Mouse (Mus musculus) kidney, postnatal 0 days (tissue): ENCODE results near the gene Zdhhc22. TPM values are rescaled to one million over a fixed set of nuclear protein-coding genes. Genes with fewer than 3 reads are reported as not detected.

Source experiments
- ATAC-seq: fragments of 200-750 bp; cut with Nextera tagmentation; replicated peaks from 2 replicates; pipeline ENCODE4 v1.8.0; 2017; ENCODE audit warnings: low read depth, moderate number of reproducible peaks, moderate TSS enrichment, moderate library complexity; ENCODE audit not compliant: low FRiP score
- DNase-seq: peaks from one replicate; pipeline ENCODE4 v3.0.0-alpha.2; 2016; ENCODE audit warnings: low spot score
- H3K27ac ChIP-seq: fragments of 300-500 bp; sonication (generic); 2 replicates; pipeline ENCODE4 v1.5.1; 2014; ENCODE audit warnings: mild to moderate bottlenecking
- H3K27me3 ChIP-seq: fragments of 300-500 bp; sonication (generic); 2 replicates; pipeline ENCODE4 v1.6.1; 2014; ENCODE audit warnings: low read length, mixed read lengths; ENCODE audit not compliant: insufficient read depth
- H3K36me3 ChIP-seq: fragments of 300-500 bp; sonication (generic); 2 replicates; pipeline ENCODE4 v1.6.1; 2014; ENCODE audit warnings: low read length, mixed read lengths; ENCODE audit not compliant: insufficient read depth
- H3K4me1 ChIP-seq: fragments of 300-500 bp; sonication (generic); replicated peaks from 2 replicates; pipeline ENCODE4 v1.6.1; 2014; ENCODE audit warnings: antibody characterized with exemption, low read length, mixed read lengths; ENCODE audit not compliant: insufficient read depth
- H3K4me2 ChIP-seq: fragments of 300-500 bp; sonication (generic); 2 replicates; pipeline ENCODE4 v1.6.1; 2014; ENCODE audit warnings: mild to moderate bottlenecking, low read length, moderate library complexity, mixed read lengths
- H3K4me3 ChIP-seq: fragments of 300-500 bp; sonication (generic); replicated peaks from 2 replicates; pipeline ENCODE4 v1.5.1; 2014; ENCODE audit warnings: low read depth, low read length
- H3K9ac ChIP-seq: fragments of 300-500 bp; sonication (generic); 2 replicates; pipeline ENCODE4 v1.6.1; 2014; ENCODE audit warnings: low read depth, low read length
- H3K9me3 ChIP-seq: fragments of 300-500 bp; sonication (generic); replicated peaks from 2 replicates; pipeline ENCODE4 v1.6.1; 2016; ENCODE audit warnings: low read length, inconsistent platforms, mixed read lengths
- CTCF ChIP-seq: IDR thresholded peaks from 2 replicates; pipeline ENCODE4 v1.5.1; 2016; ENCODE audit warnings: antibody characterized with exemption, low read depth, mild to moderate bottlenecking, moderate library complexity
- WGBS: fragments of 180-500 bp; shearing (Covaris S2); extraction: QIAGEN DNeasy Blood & Tissue Kit; methylation state at CpG from one replicate; pipeline ENCODE4 v1.1.7; 2014; 5-methylcytosine and 5-hydroxymethylcytosine counted together
- polyA plus RNA-seq: library from polyadenylated mRNA; unstranded; fragments of >200 nt; fragmentation: Nextera tagmentation; extraction: Ambion mirVana; gene quantifications from 2 replicates; pipeline ENCODE4 v1.2.1, GENCODE M21; 2015

The Zdhhc22 gene
- polyA plus RNA-seq: 0.03 TPM in 1 of 2 replicates, not detected in the other

DNA sequence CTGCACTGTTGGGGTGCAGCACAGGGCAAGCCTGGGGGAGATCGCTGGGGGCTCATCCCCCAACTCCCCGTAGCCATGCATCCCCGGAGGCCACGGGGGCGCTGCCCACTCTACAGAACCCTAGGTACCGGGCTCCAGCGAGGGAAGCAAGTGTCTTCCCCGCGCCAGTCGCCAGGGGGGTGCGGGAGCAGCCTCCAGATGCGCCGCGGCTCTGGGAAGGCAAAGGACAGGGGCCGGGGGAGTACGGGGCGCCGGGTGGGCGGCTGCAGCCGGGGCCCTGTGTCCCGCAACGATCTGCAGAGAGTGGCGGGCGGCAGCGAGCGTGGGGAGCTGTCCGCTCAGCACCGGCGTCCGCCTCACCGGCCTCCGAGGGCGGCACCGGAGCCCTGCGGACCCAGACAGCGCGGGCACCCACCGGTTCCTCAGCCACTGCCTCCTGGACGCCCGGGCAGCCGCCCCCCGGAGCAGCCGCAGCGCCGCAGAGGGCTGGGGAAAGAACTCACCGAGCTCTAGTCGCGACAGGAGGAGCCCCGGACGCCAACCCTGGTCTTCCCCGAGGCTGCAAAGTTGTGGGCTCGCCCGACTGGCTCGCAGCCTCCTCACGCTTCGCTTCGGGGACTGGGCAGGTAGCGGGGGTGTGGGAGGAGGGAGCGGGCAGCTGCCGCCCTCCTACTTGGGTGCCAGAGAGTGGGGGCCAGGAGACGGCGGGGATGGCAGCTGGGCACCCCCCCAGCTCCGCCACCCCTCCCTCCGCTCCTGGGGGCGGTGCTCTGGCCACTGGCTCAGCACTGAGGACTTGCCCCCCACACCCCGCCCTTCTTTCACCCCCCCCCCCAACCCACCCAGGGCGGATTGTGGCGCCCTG lies at the start of gene Zdhhc22:
TSS of gene Zdhhc22 (minus strand) at position 541 of the 865 bp plus-strand sequence.
- no peaks in the 10 kb centered on the region for H3K36me3 ChIP-seq
- no peaks in the 10 kb centered on the region for H3K9me3 ChIP-seq
- WGBS: 2% methylated on average over 46 of the region's 68 CpGs
- peaks cover 3% of the 10 kb centered on the region; the same call in 1 of the 2 replicates for H3K4me1 ChIP-seq
- H3K9ac ChIP-seq: no peak within 1 kb of the TSS
- peak; percentile 27; the same call in 1 of the 2 replicates for TF ChIP-seq CTCF
- H3K4me3 ChIP-seq: no peak within 1 kb of the TSS; the same call in 1 of the 2 replicates
- peak within 1 kb of the TSS; percentile 37 for H3K4me2 ChIP-seq
- H3K27ac ChIP-seq: no peak within 1 kb of the TSS
- DNase-seq: peak; percentile 77
- H3K27me3 ChIP-seq: peaks cover 43% of the 10 kb centered on the region
- peak; percentile 70 for ATAC-seq

DNA sequence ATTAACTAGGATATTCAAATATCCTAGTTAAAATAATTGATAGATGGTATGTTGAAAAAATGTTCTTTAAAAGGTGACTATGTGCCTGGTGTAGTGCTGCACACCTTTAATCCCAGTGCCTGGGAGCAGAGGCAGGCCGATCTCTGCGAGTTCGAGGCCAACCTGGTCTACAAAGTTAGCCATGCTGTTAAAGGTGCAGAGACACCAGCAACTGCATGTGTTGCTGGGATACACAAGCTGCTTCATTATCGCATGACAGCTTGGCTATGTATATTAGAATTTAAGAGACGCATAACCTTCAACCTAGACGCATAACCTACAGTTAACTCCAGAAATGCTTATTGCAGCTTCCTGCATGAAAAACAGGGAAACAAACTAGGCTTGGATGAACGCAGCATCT lies 46.4 kb upstream of the Zdhhc22 start:
- Histone ChIP-seq H3K27me3 (no peaks in the 10 kb centered on the region), H3K4me3 (no peak overlapping the region), H3K4me1 (no peaks in the 10 kb centered on the region), H3K27ac (no peak overlapping the region), H3K9me3 (no peaks in the 10 kb centered on the region), H3K9ac (no peak overlapping the region), H3K36me3 (no peaks in the 10 kb centered on the region), H3K4me2 (no peak overlapping the region)
- DNase-seq (no peak), ATAC-seq (no peak)
- TF ChIP-seq CTCF: no peak
- 95% methylated on average over 7 of the region's 7 CpGs for WGBS

DNA sequence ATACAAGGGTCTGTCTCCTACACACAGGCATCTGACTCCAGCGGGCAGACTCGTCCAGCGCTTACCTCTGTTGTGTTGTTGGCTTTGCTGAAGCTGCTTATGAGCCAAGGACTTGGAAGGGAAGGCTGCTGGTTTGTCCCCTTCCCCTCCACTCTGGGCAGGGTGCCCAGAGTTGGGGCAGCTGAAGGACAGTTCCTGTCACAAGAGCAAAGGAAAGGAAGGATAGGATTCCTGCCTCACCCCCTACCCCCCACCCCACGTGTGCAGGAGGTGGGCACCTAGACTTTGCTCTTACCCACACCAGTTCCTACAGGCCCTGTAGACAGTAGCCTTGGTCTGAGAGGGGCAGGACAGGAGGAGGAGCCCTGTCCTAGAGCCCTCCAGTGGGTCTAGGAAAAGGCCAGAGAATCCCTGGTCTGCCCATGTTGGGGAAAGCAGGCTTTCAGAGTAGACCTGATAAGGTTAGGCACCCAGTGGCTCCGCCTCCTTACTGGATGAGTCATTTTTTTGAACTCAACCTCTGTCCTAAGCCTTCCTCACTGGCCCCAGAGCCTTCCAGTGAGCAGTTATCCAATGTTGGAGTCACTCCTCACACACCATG lies 41.0 kb upstream of the Zdhhc22 start:
- DNase-seq (no peak), ATAC-seq (no peak)
- Histone ChIP-seq H3K27ac (no peak overlapping the region), H3K27me3 (no peaks in the 10 kb centered on the region), H3K9ac (no peak overlapping the region), H3K4me3 (no peak overlapping the region), H3K4me2 (no peak overlapping the region), H3K36me3 (no peaks in the 10 kb centered on the region), H3K9me3 (no peaks in the 10 kb centered on the region), H3K4me1 (no peaks in the 10 kb centered on the region; the same call in 1 of the 2 replicates)
- no peak for TF ChIP-seq CTCF
- 68% methylated on average over 5 of the region's 5 CpGs for WGBS

DNA sequence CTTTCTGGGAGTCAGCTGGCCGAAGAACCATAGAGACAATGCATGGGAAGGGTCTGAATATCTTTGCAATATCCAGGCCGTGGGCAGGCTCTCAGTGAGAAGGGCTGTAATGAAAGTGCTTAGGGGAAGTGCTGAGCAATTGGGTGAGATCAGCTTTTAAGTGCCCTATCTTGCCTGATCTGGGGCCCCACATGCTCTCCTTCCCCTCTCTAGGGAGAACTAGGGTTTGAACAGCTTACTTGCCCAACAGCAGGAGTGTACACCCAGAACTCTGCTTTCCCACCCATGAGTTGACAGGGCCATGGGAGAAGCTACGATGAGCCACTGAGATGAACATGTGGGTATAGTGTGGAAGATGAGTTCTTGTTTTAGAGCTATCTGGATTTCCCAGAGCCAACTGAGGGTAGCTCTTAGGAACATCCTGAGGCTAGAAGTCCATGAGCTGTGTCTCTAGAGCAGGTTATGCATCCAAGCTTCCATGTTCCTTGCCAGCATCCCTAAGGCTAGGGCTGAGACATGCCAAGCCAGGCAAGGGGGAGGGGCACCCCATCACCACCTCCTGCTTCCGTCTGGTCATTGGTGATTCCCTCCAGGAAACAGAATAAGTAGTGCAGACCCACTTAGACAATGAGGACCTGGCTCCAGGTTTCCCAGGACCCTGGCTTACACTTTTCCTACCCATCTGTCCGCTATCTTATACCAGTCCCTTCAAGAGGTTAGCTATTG lies 39.2 kb upstream of the Zdhhc22 start:
- Histone ChIP-seq H3K9ac (no peak overlapping the region), H3K4me1 (no peaks in the 10 kb centered on the region; the same call in 1 of the 2 replicates), H3K36me3 (no peaks in the 10 kb centered on the region), H3K4me2 (no peak overlapping the region), H3K27me3 (no peaks in the 10 kb centered on the region; the same call in 1 of the 2 replicates), H3K27ac (no peak overlapping the region), H3K4me3 (no peak overlapping the region), H3K9me3 (no peaks in the 10 kb centered on the region)
- TF ChIP-seq CTCF: no peak
- DNase-seq (no peak), ATAC-seq (no peak)
- 72% methylated on average over 5 of the region's 5 CpGs for WGBS

DNA sequence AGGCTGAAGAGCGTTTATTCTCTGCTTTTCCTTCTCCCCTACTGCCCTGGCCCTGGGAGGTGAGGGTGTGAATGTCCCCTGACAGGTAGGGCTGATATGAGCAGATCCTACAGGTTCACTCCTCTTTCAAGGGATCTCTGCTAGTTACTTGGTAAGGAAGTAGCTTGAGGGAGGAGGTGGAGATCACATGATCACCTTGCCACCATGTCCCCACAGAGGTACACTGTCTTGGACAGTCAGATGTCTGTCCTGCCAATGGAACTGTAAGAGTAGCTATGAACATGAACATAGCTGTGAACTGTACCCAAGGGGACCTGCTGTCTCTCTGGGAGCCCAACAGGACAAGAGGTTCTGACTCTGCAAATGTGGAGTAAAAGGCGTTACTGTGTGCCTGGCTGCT lies 37.8 kb upstream of the Zdhhc22 start:
- Histone ChIP-seq H3K9me3 (no peaks in the 10 kb centered on the region), H3K9ac (no peak overlapping the region), H3K4me3 (no peak overlapping the region), H3K4me2 (no peak overlapping the region), H3K27ac (no peak overlapping the region), H3K4me1 (no peaks in the 10 kb centered on the region; the same call in 1 of the 2 replicates), H3K36me3 (no peaks in the 10 kb centered on the region), H3K27me3 (no peaks in the 10 kb centered on the region; the same call in 1 of the 2 replicates)
- ATAC-seq: no peak
- 62% methylated on average over 2 of the region's 2 CpGs for WGBS
- no peak for DNase-seq
- no peak for TF ChIP-seq CTCF

DNA sequence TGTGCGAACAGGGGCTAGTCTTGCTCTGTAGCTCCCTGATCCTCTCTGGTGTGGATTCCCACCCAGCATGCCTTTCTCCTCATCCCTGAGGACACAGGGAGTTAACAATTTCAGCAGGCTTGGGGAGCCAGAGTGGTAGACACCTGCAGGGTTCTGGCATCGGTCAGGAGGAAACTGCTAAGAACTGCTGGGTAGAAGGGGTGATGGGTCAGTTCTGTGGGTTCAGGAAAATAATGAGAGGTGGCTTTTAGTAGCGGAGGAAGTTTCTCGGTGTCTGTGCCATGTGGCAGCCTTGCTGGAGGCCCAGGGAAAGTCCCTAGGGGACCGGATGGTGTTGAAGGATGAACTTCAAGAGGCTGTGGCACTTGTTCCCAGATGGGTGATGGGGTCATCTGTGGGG lies 37.2 kb upstream of the Zdhhc22 start:
- no peak overlapping the region for H3K4me2 ChIP-seq
- no peaks in the 10 kb centered on the region; the same call in 1 of the 2 replicates for H3K27me3 ChIP-seq
- DNase-seq: no peak
- H3K27ac ChIP-seq: no peak overlapping the region
- ATAC-seq: no peak
- H3K9me3 ChIP-seq: no peaks in the 10 kb centered on the region
- H3K4me3 ChIP-seq: no peak overlapping the region
- no peaks in the 10 kb centered on the region for H3K36me3 ChIP-seq
- no peaks in the 10 kb centered on the region; the same call in 1 of the 2 replicates for H3K4me1 ChIP-seq
- 53% methylated on average over 5 of the region's 5 CpGs for WGBS
- H3K9ac ChIP-seq: no peak overlapping the region
- TF ChIP-seq CTCF: no peak
